Mouse (Mus musculus) G1E (cell line): ENCODE results near the gene Borcs6. TPM values are rescaled to one million over a fixed set of nuclear protein-coding genes. Genes with fewer than 3 reads are reported as not detected.
A peak's percentile ranks its signal among the peaks of the same experiment; 100 is the strongest.

Source experiments
- ATAC-seq: 2 replicates; pipeline ENCODE4 v1.8.0; 2016; ENCODE audit warnings: mild to moderate bottlenecking; ENCODE audit not compliant: insufficient number of reproducible peaks, poor library complexity, low FRiP score, severe bottlenecking; ENCODE audit errors: extremely low read depth
- DNase-seq: peaks from one replicate; pipeline ENCODE4 v3.0.0; 2012; ENCODE audit warnings: low spot score
- H3K27me3 ChIP-seq: 2 replicates; pipeline ENCODE4 v1.6.1; 2012; ENCODE audit warnings: mild to moderate bottlenecking, low read length, inconsistent platforms; ENCODE audit not compliant: insufficient read depth
- H3K36me3 ChIP-seq: replicated peaks from 2 replicates; pipeline ENCODE3; 2012; ENCODE audit warnings: mild to moderate bottlenecking, inconsistent platforms
- H3K4me1 ChIP-seq: 2 replicates; pipeline ENCODE4 v1.6.1; 2012; ENCODE audit warnings: low read depth, low read length, inconsistent platforms, mixed read lengths; ENCODE audit not compliant: insufficient read depth
- H3K4me3 ChIP-seq: 2 replicates; pipeline ENCODE4 v1.5.1; 2012; ENCODE audit warnings: low read depth, mild to moderate bottlenecking, inconsistent platforms, low read length, moderate library complexity, mixed read lengths
- H3K9me3 ChIP-seq: replicated peaks from 2 replicates; pipeline ENCODE4 v1.6.1; 2012; ENCODE audit warnings: inconsistent platforms
- CTCF ChIP-seq: IDR thresholded peaks from 2 replicates; pipeline ENCODE4 v1.5.1; 2012; ENCODE audit warnings: low read depth, low read length, inconsistent platforms, mixed read lengths
- GATA1 ChIP-seq: IDR thresholded peaks from 2 replicates; pipeline ENCODE4 v1.6.1; 2012; ENCODE audit warnings: borderline replicate concordance, low read length, inconsistent platforms, mixed read lengths
- GATA2 ChIP-seq: IDR thresholded peaks from 2 replicates; pipeline ENCODE4 v1.6.1; 2012; ENCODE audit warnings: low read depth, low read length, inconsistent platforms, borderline replicate concordance
- POLR2AphosphoS5 ChIP-seq: IDR thresholded peaks from 2 replicates; pipeline ENCODE4 v1.6.1; 2012; ENCODE audit warnings: low read depth, low read length, inconsistent platforms; ENCODE audit not compliant: insufficient replicate concordance
- TAL1 ChIP-seq: conservative IDR thresholded peaks from 2 replicates; pipeline ENCODE4 v1.6.1; 2012; ENCODE audit warnings: low read depth, low read length, inconsistent platforms, mixed read lengths
- polyA plus RNA-seq: library from polyadenylated mRNA; stranded (reverse); fragments of >175 nt; gene quantifications from 2 replicates; pipeline ENCODE4 v1.2.3, GENCODE M21; 2012
- total RNA-seq, 2 experiments: library from RNA; stranded (forward) in 1 of 2; stranded (reverse) in 1 of 2; fragments of 200-1000 nt in 1 of 2; fragments of >200 nt in 1 of 2; fragmentation: Nextera tagmentation in 1 of 2; gene quantifications; 2 replicates each; pipeline ENCODE4 v1.2.3; 2014 to 2017

Borcs6 gene
- total and polyA plus RNA-seq, 3 experiments = 6.1 to 25.9 (median 6.4) TPM

DNA sequence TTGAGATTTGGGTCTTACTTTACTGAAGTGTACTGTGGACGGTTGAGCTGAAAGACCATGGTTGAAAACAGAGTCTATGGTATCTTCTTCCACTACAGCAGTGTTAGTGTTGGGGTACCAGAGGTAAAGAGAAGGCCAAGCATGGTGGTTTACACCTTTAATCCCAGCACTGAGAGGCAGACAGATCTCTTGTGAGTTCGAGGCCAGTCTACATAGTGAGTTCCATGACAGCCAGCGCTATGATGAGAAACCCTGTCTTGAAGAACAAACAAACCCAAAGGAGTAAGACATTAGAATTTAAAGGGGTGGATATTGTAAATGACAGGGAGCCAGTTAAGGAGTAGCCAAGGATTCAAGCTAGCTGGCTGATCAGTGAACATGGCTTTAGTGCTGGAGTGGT is 42.8 kb upstream of the Borcs6 start:
- Histone ChIP-seq H3K4me1 (peaks cover 39% of the 10 kb centered on the region), H3K9me3 (no peaks in the 10 kb centered on the region), H3K4me3 (peak overlapping the region; percentile 71), H3K36me3 (peaks cover 22% of the 10 kb centered on the region), H3K27me3 (no peaks in the 10 kb centered on the region)
- TF ChIP-seq GATA1 (no peak), POLR2AphosphoS5 (no peak), TAL1 (no peak), GATA2 (no peak), CTCF (no peak)
- ATAC-seq = no peak
- DNase-seq = no peak

GRCm38 (mm10) chr11:69020691-69021090 is 38.8 kb upstream of the Borcs6 start:
- ATAC-seq = no peak
- Histone ChIP-seq H3K4me1 (peaks cover 19% of the 10 kb centered on the region), H3K4me3 (no peak overlapping the region), H3K9me3 (no peaks in the 10 kb centered on the region), H3K36me3 (peaks cover 61% of the 10 kb centered on the region), H3K27me3 (no peaks in the 10 kb centered on the region)
- DNase-seq = no peak
- TF ChIP-seq GATA2 = no peak
- TF ChIP-seq GATA1 = no peak
- no peak for TF ChIP-seq POLR2AphosphoS5
- no peak for TF ChIP-seq TAL1
- TF ChIP-seq CTCF = no peak

- H3K4me1 ChIP-seq = no peaks in the 10 kb centered on the region; the same call in 1 of the 2 replicates
- H3K36me3 ChIP-seq = peaks cover 100% of the 10 kb centered on the region
- H3K27me3 ChIP-seq = no peaks in the 10 kb centered on the region
- no peak for DNase-seq
- no peak for TF ChIP-seq POLR2AphosphoS5
- TF ChIP-seq GATA1 = no peak
- no peak for TF ChIP-seq GATA2
- TF ChIP-seq CTCF = no peak
- no peak for TF ChIP-seq TAL1
- ATAC-seq = no peak
- no peaks in the 10 kb centered on the region for H3K9me3 ChIP-seq
- H3K4me3 ChIP-seq = no peak overlapping the region
Observed at GRCm38 (mm10) chr11:69026562-69026961, 33.0 kb upstream of the Borcs6 start.

- TF ChIP-seq POLR2AphosphoS5 = no peak
- TF ChIP-seq GATA2 = no peak
- no peak for TF ChIP-seq TAL1
- TF ChIP-seq CTCF = no peak
- no peak for TF ChIP-seq GATA1
- Histone ChIP-seq H3K4me3 (no peak overlapping the region), H3K9me3 (no peaks in the 10 kb centered on the region), H3K4me1 (peaks cover 3% of the 10 kb centered on the region; the same call in 1 of the 2 replicates), H3K36me3 (peaks cover 99% of the 10 kb centered on the region), H3K27me3 (no peaks in the 10 kb centered on the region)
- ATAC-seq = no peak
- no peak for DNase-seq
Observed at GRCm38 (mm10) chr11:69028805-69029204, 30.7 kb upstream of the Borcs6 start.

GRCm38 (mm10) chr11:69033552-69033951 is 26.0 kb upstream of the Borcs6 start:
- Histone ChIP-seq H3K9me3 (no peaks in the 10 kb centered on the region), H3K36me3 (peaks cover 81% of the 10 kb centered on the region), H3K4me3 (no peak overlapping the region), H3K4me1 (peaks cover 31% of the 10 kb centered on the region), H3K27me3 (no peaks in the 10 kb centered on the region)
- TF ChIP-seq TAL1 (no peak), POLR2AphosphoS5 (no peak), GATA1 (no peak), CTCF (no peak), GATA2 (no peak)
- no peak for ATAC-seq
- DNase-seq = no peak

- H3K4me3 ChIP-seq = no peak overlapping the region
- DNase-seq (no peak), ATAC-seq (no peak)
- H3K36me3 ChIP-seq = peaks cover 71% of the 10 kb centered on the region
- peaks cover 41% of the 10 kb centered on the region for H3K4me1 ChIP-seq
- H3K9me3 ChIP-seq = no peaks in the 10 kb centered on the region
- H3K27me3 ChIP-seq = no peaks in the 10 kb centered on the region
- TF ChIP-seq POLR2AphosphoS5 (no peak), TAL1 (no peak), CTCF (no peak), GATA2 (no peak), GATA1 (no peak)
Observed at GRCm38 (mm10) chr11:69034585-69034984, 24.9 kb upstream of the Borcs6 start.

DNA sequence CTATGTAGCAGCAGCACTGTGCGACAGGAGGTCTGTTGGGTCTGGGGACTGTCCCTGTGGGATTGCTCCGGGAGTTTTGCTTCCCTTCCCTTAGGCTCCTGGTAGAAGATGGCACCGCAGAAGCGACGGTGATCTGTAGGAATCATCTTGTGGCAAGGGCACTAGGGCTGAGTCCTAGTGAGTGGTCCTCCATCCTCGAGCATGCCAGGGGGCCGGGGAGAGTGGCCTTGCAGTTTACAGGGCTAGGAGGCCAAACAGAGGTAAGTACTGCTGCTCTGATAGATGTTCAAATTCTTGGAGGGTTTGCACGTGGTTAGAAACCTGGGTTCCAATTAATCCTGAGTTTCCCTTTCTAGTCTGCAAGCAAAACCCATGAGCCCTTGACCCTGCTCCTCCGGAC is 24.1 kb upstream of the Borcs6 start:
- ATAC-seq (no peak), DNase-seq (no peak)
- TF ChIP-seq GATA1 (no peak), POLR2AphosphoS5 (no peak), TAL1 (no peak), CTCF (no peak), GATA2 (no peak)
- Histone ChIP-seq H3K4me1 (peaks cover 44% of the 10 kb centered on the region), H3K27me3 (no peaks in the 10 kb centered on the region), H3K36me3 (peaks cover 62% of the 10 kb centered on the region), H3K4me3 (no peak overlapping the region), H3K9me3 (no peaks in the 10 kb centered on the region)
